Mouse (Mus musculus) midbrain, embryonic 14.5 days (tissue): Measurements from ENCODE around the gene Btg4. TPM values are rescaled to one million over a fixed set of nuclear protein-coding genes. Genes with fewer than 3 reads are reported as not detected.
A peak's percentile ranks its signal among the peaks of the same experiment; 100 is the strongest.

Experiments
- ATAC-seq: fragments of 200-750 bp; cut with Nextera tagmentation; 2 replicates; pipeline ENCODE4 v1.8.0; 2017; ENCODE audit warnings: moderate number of reproducible peaks, moderate library complexity; ENCODE audit not compliant: low FRiP score, low TSS enrichment
- DNase-seq: peaks from one replicate; pipeline ENCODE4 v3.0.0-alpha.2; 2015
- H3K27ac ChIP-seq: fragments of 300-500 bp; sonication (generic); replicated peaks from 2 replicates; pipeline ENCODE4 v1.5.1; 2014; ENCODE audit warnings: mild to moderate bottlenecking, low read depth, low read length, moderate library complexity
- H3K27me3 ChIP-seq: fragments of 300-500 bp; sonication (generic); 2 replicates; pipeline ENCODE4 v1.6.1; 2014; ENCODE audit warnings: low read length, control low read depth, mixed read lengths; ENCODE audit not compliant: control insufficient read depth, insufficient read depth
- H3K36me3 ChIP-seq: fragments of 300-500 bp; sonication (generic); 2 replicates; pipeline ENCODE4 v1.6.1; 2014; ENCODE audit warnings: low read length, control low read depth; ENCODE audit not compliant: control insufficient read depth, insufficient read depth
- H3K4me1 ChIP-seq: fragments of 300-500 bp; sonication (generic); 2 replicates; pipeline ENCODE4 v1.6.1; 2014; ENCODE audit warnings: mild to moderate bottlenecking, antibody characterized with exemption, low read length, control low read depth; ENCODE audit not compliant: control insufficient read depth, insufficient read depth
- H3K4me2 ChIP-seq: fragments of 300-500 bp; sonication (generic); 2 replicates; pipeline ENCODE4 v1.6.1; 2014; ENCODE audit warnings: mild to moderate bottlenecking, low read length, moderate library complexity
- H3K4me3 ChIP-seq: fragments of 300-500 bp; sonication (generic); replicated peaks from 2 replicates; pipeline ENCODE4 v1.5.1; 2014; ENCODE audit warnings: low read depth, low read length
- H3K9ac ChIP-seq: fragments of 300-500 bp; sonication (generic); replicated peaks from 2 replicates; pipeline ENCODE4 v1.6.1; 2014; ENCODE audit warnings: mild to moderate bottlenecking, low read length, moderate library complexity
- H3K9me3 ChIP-seq: fragments of 300-500 bp; sonication (generic); 2 replicates; pipeline ENCODE4 v1.6.1; 2016; ENCODE audit warnings: low read length, control low read depth, mixed read lengths; ENCODE audit not compliant: control insufficient read depth
- WGBS: fragments of 180-500 bp; shearing (Covaris S2); extraction: QIAGEN DNeasy Blood & Tissue Kit; methylation state at CpG from one replicate; pipeline ENCODE4 v1.1.7; 2014; 5-methylcytosine and 5-hydroxymethylcytosine counted together
- polyA plus RNA-seq: library from polyadenylated mRNA; unstranded; fragments of >200 nt; fragmentation: Nextera tagmentation; extraction: Ambion mirVana; gene quantifications from 2 replicates; pipeline ENCODE4 v1.2.1, GENCODE M21; 2014

Gene Btg4
- polyA plus RNA-seq, 1 experiment from 2014 or later = not detected

DNA sequence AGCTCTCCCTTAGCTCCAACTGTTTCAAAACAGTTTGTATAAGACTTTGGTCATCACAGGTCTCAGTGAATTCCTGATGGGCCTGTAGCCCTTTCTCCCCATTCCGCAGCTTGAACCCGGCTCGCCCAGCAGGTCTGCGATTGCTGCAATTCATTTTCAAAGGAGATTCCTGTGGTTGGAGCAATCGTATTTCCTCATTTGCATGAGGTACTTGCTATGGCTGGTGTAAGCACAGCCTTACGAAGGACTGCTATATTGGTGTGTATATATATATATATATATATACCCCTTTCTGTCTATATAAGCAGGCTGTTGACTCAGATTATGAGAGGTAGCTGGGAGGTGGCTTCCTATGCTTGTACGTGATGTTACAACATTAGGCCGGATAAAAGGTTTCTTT is 28.4 kb upstream of the Btg4 start:
- Histone ChIP-seq H3K27me3 (no peaks in the 10 kb centered on the region), H3K4me1 (no peaks in the 10 kb centered on the region), H3K4me3 (no peak overlapping the region), H3K9ac (no peak overlapping the region), H3K36me3 (no peaks in the 10 kb centered on the region), H3K9me3 (no peaks in the 10 kb centered on the region), H3K27ac (no peak overlapping the region), H3K4me2 (no peak overlapping the region)
- 73% methylated on average over 8 of the region's 8 CpGs for WGBS
- no peak for DNase-seq
- ATAC-seq = no peak

GRCm38 (mm10) chr9:51032785-51033529 is 27.7 kb upstream of the Btg4 start:
- ATAC-seq (no peak), DNase-seq (no peak)
- H3K4me3 ChIP-seq = no peak overlapping the region

DNA sequence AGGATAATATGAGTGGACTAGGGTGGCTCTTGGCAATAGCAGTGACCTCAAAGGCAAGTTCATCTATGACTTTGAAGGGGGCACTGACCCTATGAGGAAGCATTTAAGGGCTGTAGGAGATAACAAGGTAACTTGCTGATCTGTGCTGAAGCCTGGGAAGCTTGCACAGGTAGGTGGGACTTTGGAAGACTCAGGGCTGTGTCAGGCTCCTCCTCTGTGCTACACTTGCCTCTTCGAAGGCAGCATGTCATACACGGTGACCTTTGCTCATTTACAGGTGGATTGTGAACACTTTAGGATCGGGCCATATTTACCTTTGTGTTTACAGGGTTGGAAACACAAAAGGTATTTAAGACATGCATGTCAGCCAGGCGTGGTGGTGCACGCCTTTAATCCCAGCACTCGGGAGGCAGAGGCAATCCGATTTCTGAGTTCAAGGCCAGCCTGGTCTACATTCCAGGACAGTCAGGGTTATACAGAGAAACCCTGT is 19.2 kb upstream of the Btg4 start:
- 90% methylated on average over 7 of the region's 7 CpGs for WGBS
- no peaks in the 10 kb centered on the region for H3K27me3 ChIP-seq
- no peak overlapping the region for H3K27ac ChIP-seq
- no peak overlapping the region for H3K4me2 ChIP-seq
- H3K4me1 ChIP-seq = no peaks in the 10 kb centered on the region
- ATAC-seq = no peak
- no peak for DNase-seq
- no peak overlapping the region for H3K4me3 ChIP-seq
- no peak overlapping the region for H3K9ac ChIP-seq
- no peaks in the 10 kb centered on the region for H3K9me3 ChIP-seq
- H3K36me3 ChIP-seq = no peaks in the 10 kb centered on the region

More at GRCm38 (mm10) chr9:51032785-51033529, 27.7 kb upstream of the Btg4 start:
- H3K27ac ChIP-seq = no peak overlapping the region
- H3K36me3 ChIP-seq = no peaks in the 10 kb centered on the region
- no peak overlapping the region for H3K4me2 ChIP-seq
- no peaks in the 10 kb centered on the region for H3K27me3 ChIP-seq
- no peaks in the 10 kb centered on the region for H3K9me3 ChIP-seq
- no peaks in the 10 kb centered on the region for H3K4me1 ChIP-seq
- 70% methylated on average over 3 of the region's 3 CpGs for WGBS
- H3K9ac ChIP-seq = no peak overlapping the region

GRCm38 (mm10) chr9:51042136-51042535 is 18.6 kb upstream of the Btg4 start:
- H3K9me3 ChIP-seq = no peaks in the 10 kb centered on the region
- H3K27ac ChIP-seq = no peak overlapping the region
- no peak overlapping the region for H3K4me3 ChIP-seq
- WGBS = 88% methylated on average over 6 of the region's 6 CpGs
- no peak for ATAC-seq
- H3K4me1 ChIP-seq = no peaks in the 10 kb centered on the region
- no peaks in the 10 kb centered on the region for H3K27me3 ChIP-seq
- no peak overlapping the region for H3K9ac ChIP-seq
- H3K4me2 ChIP-seq = no peak overlapping the region
- no peaks in the 10 kb centered on the region for H3K36me3 ChIP-seq
- DNase-seq = no peak

DNA sequence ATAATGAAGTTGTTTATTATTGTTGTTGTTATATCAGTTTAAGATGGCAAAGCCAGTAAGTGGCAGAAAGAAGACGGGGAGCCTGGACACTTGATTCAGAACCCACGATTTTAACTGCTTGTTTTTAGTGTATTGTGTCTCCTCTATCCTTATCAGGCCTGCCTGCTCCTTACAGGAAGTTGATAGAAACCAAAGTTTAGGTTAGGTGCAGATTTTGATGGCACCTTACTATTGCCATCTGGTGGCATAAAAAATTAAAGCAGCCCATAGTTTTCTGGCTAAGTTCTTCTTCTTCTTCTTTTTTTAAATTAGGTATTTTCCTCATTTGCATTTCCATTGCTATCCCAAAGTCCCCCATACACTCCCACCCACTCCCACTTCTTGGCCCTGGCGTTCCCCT is 8.5 kb upstream of the Btg4 start:
- H3K36me3 ChIP-seq = no peaks in the 10 kb centered on the region
- no peak overlapping the region for H3K4me3 ChIP-seq
- no peak overlapping the region for H3K27ac ChIP-seq
- ATAC-seq (no peak), DNase-seq (peak; percentile 19)
- no peaks in the 10 kb centered on the region for H3K4me1 ChIP-seq
- H3K9ac ChIP-seq = no peak overlapping the region
- 82% methylated on average over 3 of the region's 3 CpGs for WGBS
- no peak overlapping the region for H3K4me2 ChIP-seq
- H3K27me3 ChIP-seq = no peaks in the 10 kb centered on the region
- H3K9me3 ChIP-seq = no peaks in the 10 kb centered on the region

- ATAC-seq = no peak
These were observed 4.1 kb upstream of the Btg4 start for GRCm38 (mm10) chr9:51056360-51057324.

DNA sequence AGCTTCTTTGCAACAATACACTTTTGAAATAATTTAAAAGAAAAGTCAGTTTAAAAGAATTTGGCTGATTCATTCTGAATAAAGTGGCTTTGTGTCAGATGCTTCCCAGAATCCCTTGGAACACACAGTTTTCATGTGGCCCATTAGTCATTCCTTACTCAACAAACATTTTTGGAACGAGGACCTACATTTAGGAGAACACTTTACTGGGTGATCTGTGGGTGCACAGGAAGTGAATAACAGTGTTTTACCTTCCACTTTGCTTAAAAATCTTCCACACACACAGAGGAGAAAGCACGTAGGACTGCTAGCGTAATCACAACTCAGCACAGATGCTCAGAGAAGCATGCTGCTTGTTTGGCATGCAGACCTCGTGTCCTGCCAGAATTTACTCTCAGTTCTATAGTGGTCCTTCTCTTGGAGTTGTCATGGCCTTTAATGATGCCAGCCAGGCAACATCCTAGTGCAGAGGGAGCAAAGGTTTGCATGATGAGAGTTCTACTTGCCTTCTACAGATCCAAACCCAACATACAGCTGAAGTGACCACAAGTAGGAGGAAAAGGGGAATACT is 1.7 kb upstream of the Btg4 start:
- no peaks in the 10 kb centered on the region for H3K4me1 ChIP-seq
- H3K27me3 ChIP-seq = no peaks in the 10 kb centered on the region
- H3K27ac ChIP-seq = no peak overlapping the region
- no peak overlapping the region for H3K4me3 ChIP-seq
- no peak for DNase-seq
- no peak overlapping the region for H3K9ac ChIP-seq
- no peak overlapping the region for H3K4me2 ChIP-seq
- no peaks in the 10 kb centered on the region for H3K9me3 ChIP-seq
- H3K36me3 ChIP-seq = no peaks in the 10 kb centered on the region
- 80% methylated on average over 4 of the region's 4 CpGs for WGBS
- ATAC-seq = no peak

More at GRCm38 (mm10) chr9:51056360-51057324, 4.1 kb upstream of the Btg4 start:
- Histone ChIP-seq H3K27me3 (no peaks in the 10 kb centered on the region), H3K36me3 (no peaks in the 10 kb centered on the region), H3K9ac (no peak overlapping the region), H3K4me2 (no peak overlapping the region), H3K27ac (no peak overlapping the region), H3K4me1 (no peaks in the 10 kb centered on the region), H3K9me3 (no peaks in the 10 kb centered on the region), H3K4me3 (no peak overlapping the region)
- no peak for DNase-seq
- WGBS = 79% methylated on average over 3 of the region's 3 CpGs

GRCm38 (mm10) chr9:51068202-51068601 is 7.5 kb downstream of the Btg4 start:
- 71% methylated on average over 3 of the region's 3 CpGs for WGBS
- ATAC-seq = no peak
- H3K27ac ChIP-seq = no peak overlapping the region

More at GRCm38 (mm10) chr9:51068202-51068601, 7.5 kb downstream of the Btg4 start:
- Histone ChIP-seq H3K27me3 (no peaks in the 10 kb centered on the region), H3K4me1 (no peaks in the 10 kb centered on the region), H3K4me2 (no peak overlapping the region), H3K9ac (no peak overlapping the region), H3K36me3 (no peaks in the 10 kb centered on the region), H3K9me3 (no peaks in the 10 kb centered on the region), H3K4me3 (no peak overlapping the region)
- DNase-seq = no peak
